Mouse (Mus musculus): ENCODE measurements around the gene Pla2g4a. TPM values are rescaled to one million over a fixed set of nuclear protein-coding genes. Genes with fewer than 3 reads are reported as not detected.

Pla2g4a gene
- polyA plus RNA-seq, 1 experiment: 1.4 TPM

GRCm38 (mm10) chr1:149922219-149922618, 38.9 kb downstream of the Pla2g4a start:
- TF ChIP-seq CTCF (IDR thresholded peaks at IDR 0.05; ENCODE audit: borderline replicate concordance, extremely low read depth, insufficient read depth, insufficient read length) (no peak), POLR2A (IDR thresholded peaks at IDR 0.05; ENCODE audit: borderline replicate concordance, extremely low read depth, insufficient read depth, insufficient read length, poor library complexity, severe bottlenecking) (no peak)
- DNase-seq (ENCODE audit: low read depth): no peak

DNA sequence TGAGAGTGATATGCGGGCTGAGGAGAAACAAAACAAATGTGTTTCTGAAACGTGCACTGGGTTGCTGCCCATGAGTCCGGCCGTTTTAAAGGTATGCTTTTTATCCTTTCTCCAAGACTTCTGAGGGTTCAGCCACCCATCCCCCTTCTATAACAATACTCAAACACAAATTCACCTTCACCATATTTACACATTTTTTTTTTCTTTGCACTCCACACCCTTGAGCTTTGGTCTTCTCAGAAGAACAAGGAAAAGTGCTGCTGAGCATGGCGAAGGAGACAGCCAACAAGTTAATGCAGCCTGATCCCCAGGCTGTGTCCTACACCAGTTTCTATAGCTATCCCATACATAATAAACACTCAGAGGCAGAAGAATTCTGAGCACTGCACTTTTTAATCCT, 39.8 kb downstream of the Pla2g4a start:
- TF ChIP-seq POLR2A (IDR thresholded peaks at IDR 0.05; ENCODE audit: borderline replicate concordance, extremely low read depth, insufficient read depth, insufficient read length, poor library complexity, severe bottlenecking) (no peak), CTCF (IDR thresholded peaks at IDR 0.05; ENCODE audit: borderline replicate concordance, extremely low read depth, insufficient read depth, insufficient read length) (no peak)
- no peak for DNase-seq (ENCODE audit: low read depth)

GRCm38 (mm10) chr1:149919301-149919700, 41.8 kb downstream of the Pla2g4a start:
- no peak for TF ChIP-seq POLR2A (IDR thresholded peaks at IDR 0.05; ENCODE audit: borderline replicate concordance, extremely low read depth, insufficient read depth, insufficient read length, poor library complexity, severe bottlenecking)
- no peak for TF ChIP-seq CTCF (IDR thresholded peaks at IDR 0.05; ENCODE audit: borderline replicate concordance, extremely low read depth, insufficient read depth, insufficient read length)
- DNase-seq (ENCODE audit: low read depth): no peak

DNA sequence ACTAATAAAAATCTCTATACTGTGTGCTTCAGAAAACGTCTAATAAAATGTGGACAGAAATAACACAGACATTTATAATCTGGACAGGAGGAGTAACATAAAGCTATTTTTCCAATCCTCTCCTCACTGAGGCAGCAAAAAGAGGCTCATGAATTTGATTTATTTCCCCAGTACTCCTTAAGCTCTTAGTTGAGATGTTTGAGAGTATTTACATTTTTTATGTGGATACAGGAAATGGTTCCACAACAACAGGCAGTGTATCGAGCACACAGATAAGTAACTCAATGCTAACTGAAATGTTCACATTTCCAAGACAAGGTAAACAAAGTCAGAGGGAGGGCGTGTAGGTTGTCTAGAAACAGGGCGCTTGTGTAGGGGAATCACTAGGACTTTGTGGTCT, 48.1 kb downstream of the Pla2g4a start:
- TF ChIP-seq POLR2A (IDR thresholded peaks at IDR 0.05; ENCODE audit: borderline replicate concordance, extremely low read depth, insufficient read depth, insufficient read length, poor library complexity, severe bottlenecking): no peak
- no peak for DNase-seq (ENCODE audit: low read depth)

GRCm38 (mm10) chr1:149911050-149911449, 50.0 kb downstream of the Pla2g4a start:
- DNase-seq (ENCODE audit: low read depth): no peak

DNA sequence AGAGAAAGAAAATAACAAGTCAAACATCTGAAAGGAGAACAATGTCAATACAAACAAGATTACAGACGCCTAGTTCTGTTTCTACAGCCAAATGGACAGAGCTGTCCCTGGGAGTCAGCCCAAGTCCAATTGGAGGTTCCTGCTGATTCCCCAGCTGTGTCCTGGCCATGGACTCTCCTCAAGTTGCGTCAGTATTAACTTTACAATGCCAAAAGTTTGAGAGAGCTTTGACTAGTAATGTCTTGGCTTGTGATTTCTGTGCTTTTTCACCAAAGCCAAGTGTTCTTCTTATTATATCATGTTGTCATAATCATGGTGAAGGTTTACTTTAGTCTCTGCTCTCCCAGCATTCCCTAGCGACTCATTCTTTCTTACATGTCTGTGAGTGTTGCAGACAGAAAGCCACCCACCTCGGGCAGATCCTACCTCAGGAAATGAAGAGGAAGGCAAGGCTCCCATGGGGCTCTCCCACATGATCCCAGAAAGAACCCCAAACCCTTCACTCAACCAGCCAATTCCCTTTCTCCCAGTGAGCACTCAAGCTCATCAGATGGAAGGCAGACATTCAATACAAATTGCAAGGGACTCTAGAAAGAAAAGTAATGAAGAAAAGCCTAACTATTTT, 63.0 kb downstream of the Pla2g4a start:
- TF ChIP-seq POLR2A (IDR thresholded peaks at IDR 0.05; ENCODE audit: borderline replicate concordance, extremely low read depth, insufficient read depth, insufficient read length, poor library complexity, severe bottlenecking): no peak
- no peak for DNase-seq (ENCODE audit: low read depth)

More at GRCm38 (mm10) chr1:149911050-149911449, 50.0 kb downstream of the Pla2g4a start:
- TF ChIP-seq CTCF (IDR thresholded peaks at IDR 0.05; ENCODE audit: borderline replicate concordance, extremely low read depth, insufficient read depth, insufficient read length): no peak
- TF ChIP-seq POLR2A (IDR thresholded peaks at IDR 0.05; ENCODE audit: borderline replicate concordance, extremely low read depth, insufficient read depth, insufficient read length, poor library complexity, severe bottlenecking): no peak

- TF ChIP-seq CTCF (IDR thresholded peaks at IDR 0.05; ENCODE audit: borderline replicate concordance, extremely low read depth, insufficient read depth, insufficient read length) (no peak), POLR2A (IDR thresholded peaks at IDR 0.05; ENCODE audit: borderline replicate concordance, extremely low read depth, insufficient read depth, insufficient read length, poor library complexity, severe bottlenecking) (no peak)
Observed at GRCm38 (mm10) chr1:149896590-149896989, 64.5 kb downstream of the Pla2g4a start.

DNA sequence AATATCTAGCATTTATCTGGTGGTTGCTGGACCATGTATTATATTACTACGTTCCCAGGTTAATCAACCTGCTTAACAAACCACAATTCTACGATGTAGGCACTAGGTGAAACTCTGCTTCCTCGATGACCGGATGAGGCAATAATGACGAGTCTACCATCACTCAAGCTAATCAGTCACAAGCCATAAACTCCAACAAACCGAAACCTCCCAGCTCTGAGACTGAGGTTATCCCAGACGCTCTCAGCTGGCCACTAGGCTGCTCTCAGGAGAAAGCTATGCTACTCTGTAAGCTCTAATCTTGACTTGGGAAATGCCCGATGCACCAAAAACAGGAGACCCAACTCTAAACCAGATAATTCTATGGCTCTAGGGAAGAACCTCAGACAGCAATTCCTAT, 66.2 kb downstream of the Pla2g4a start:
- DNase-seq (ENCODE audit: low read depth): no peak
- TF ChIP-seq CTCF (IDR thresholded peaks at IDR 0.05; ENCODE audit: borderline replicate concordance, extremely low read depth, insufficient read depth, insufficient read length) (no peak), POLR2A (IDR thresholded peaks at IDR 0.05; ENCODE audit: borderline replicate concordance, extremely low read depth, insufficient read depth, insufficient read length, poor library complexity, severe bottlenecking) (no peak)

More at GRCm38 (mm10) chr1:149896590-149896989, 64.5 kb downstream of the Pla2g4a start:
- DNase-seq (ENCODE audit: low read depth): peak; percentile 91

GRCm38 (mm10) chr1:149893903-149894302, 67.2 kb downstream of the Pla2g4a start:
- TF ChIP-seq POLR2A (IDR thresholded peaks at IDR 0.05; ENCODE audit: borderline replicate concordance, extremely low read depth, insufficient read depth, insufficient read length, poor library complexity, severe bottlenecking): no peak
- no peak for TF ChIP-seq CTCF (IDR thresholded peaks at IDR 0.05; ENCODE audit: borderline replicate concordance, extremely low read depth, insufficient read depth, insufficient read length)
- no peak for DNase-seq (ENCODE audit: low read depth)

GRCm38 (mm10) chr1:149891057-149891456, 70.0 kb downstream of the Pla2g4a start:
- DNase-seq (ENCODE audit: low read depth): no peak
- TF ChIP-seq POLR2A (IDR thresholded peaks at IDR 0.05; ENCODE audit: borderline replicate concordance, extremely low read depth, insufficient read depth, insufficient read length, poor library complexity, severe bottlenecking) (no peak), CTCF (IDR thresholded peaks at IDR 0.05; ENCODE audit: borderline replicate concordance, extremely low read depth, insufficient read depth, insufficient read length) (no peak)

- no peak for TF ChIP-seq CTCF (IDR thresholded peaks at IDR 0.05; ENCODE audit: borderline replicate concordance, extremely low read depth, insufficient read depth, insufficient read length)
- TF ChIP-seq POLR2A (IDR thresholded peaks at IDR 0.05; ENCODE audit: borderline replicate concordance, extremely low read depth, insufficient read depth, insufficient read length, poor library complexity, severe bottlenecking): no peak
- peak; percentile 73 for DNase-seq (ENCODE audit: low read depth)
Observed at GRCm38 (mm10) chr1:149882419-149883025, 78.6 kb downstream of the Pla2g4a start.

- TF ChIP-seq POLR2A (IDR thresholded peaks at IDR 0.05; ENCODE audit: borderline replicate concordance, extremely low read depth, insufficient read depth, insufficient read length, poor library complexity, severe bottlenecking): no peak
- no peak for TF ChIP-seq CTCF (IDR thresholded peaks at IDR 0.05; ENCODE audit: borderline replicate concordance, extremely low read depth, insufficient read depth, insufficient read length)
- no peak for DNase-seq (ENCODE audit: low read depth)
Observed at GRCm38 (mm10) chr1:149878175-149878574, 82.9 kb downstream of the Pla2g4a start.

All from brain, embryonic 14.5 days (tissue).